Mouse (Mus musculus) hindbrain, embryonic 13.5 days (tissue): ENCODE results near the gene Cfap52. TPM values are rescaled to one million over a fixed set of nuclear protein-coding genes. Genes with fewer than 3 reads are reported as not detected.

ENCODE experiments used
- ATAC-seq: fragments of 200-750 bp; cut with Nextera tagmentation; 2 replicates; pipeline ENCODE4 v1.8.0; 2017; ENCODE audit warnings: moderate TSS enrichment; ENCODE audit not compliant: low FRiP score
- H3K27ac ChIP-seq: fragments of 300-500 bp; sonication (generic); 2 replicates; pipeline ENCODE4 v1.5.1; 2015; ENCODE audit warnings: inconsistent platforms, mild to moderate bottlenecking, moderate library complexity
- H3K27me3 ChIP-seq: fragments of 300-500 bp; sonication (generic); 2 replicates; pipeline ENCODE4 v1.6.1; 2015; ENCODE audit warnings: mild to moderate bottlenecking, inconsistent platforms
- H3K36me3 ChIP-seq: fragments of 300-500 bp; sonication (generic); 2 replicates; pipeline ENCODE4 v1.6.1; 2015; ENCODE audit warnings: mild to moderate bottlenecking, inconsistent platforms
- H3K4me1 ChIP-seq: fragments of 300-500 bp; sonication (generic); replicated peaks from 2 replicates; pipeline ENCODE4 v1.6.1; 2015; ENCODE audit warnings: inconsistent platforms
- H3K4me2 ChIP-seq: fragments of 300-500 bp; sonication (generic); 2 replicates; pipeline ENCODE4 v1.6.1; 2015; ENCODE audit warnings: inconsistent platforms, mild to moderate bottlenecking, moderate library complexity
- H3K4me3 ChIP-seq: fragments of 300-500 bp; sonication (generic); 2 replicates; pipeline ENCODE4 v1.5.1; 2015; ENCODE audit warnings: mild to moderate bottlenecking, inconsistent platforms
- H3K9ac ChIP-seq: fragments of 300-500 bp; sonication (generic); 2 replicates; pipeline ENCODE4 v1.6.1; 2015; ENCODE audit warnings: mild to moderate bottlenecking, inconsistent platforms
- H3K9me3 ChIP-seq: fragments of 300-500 bp; sonication (generic); 2 replicates; pipeline ENCODE4 v1.6.1; 2016; ENCODE audit warnings: inconsistent platforms
- WGBS: fragments of 180-500 bp; shearing (Covaris S2); methylation state at CpG from one replicate; pipeline ENCODE4 v1.1.7; 2015; 5-methylcytosine and 5-hydroxymethylcytosine counted together
- polyA plus RNA-seq: library from polyadenylated mRNA; unstranded; fragments of >200 nt; fragmentation: Nextera tagmentation; extraction: Ambion mirVana; gene quantifications from 2 replicates; pipeline ENCODE4 v1.2.1, GENCODE M21; 2015

Cfap52 gene
- polyA plus RNA-seq, 1 experiment from 2014 or later: 6.7 TPM

DNA sequence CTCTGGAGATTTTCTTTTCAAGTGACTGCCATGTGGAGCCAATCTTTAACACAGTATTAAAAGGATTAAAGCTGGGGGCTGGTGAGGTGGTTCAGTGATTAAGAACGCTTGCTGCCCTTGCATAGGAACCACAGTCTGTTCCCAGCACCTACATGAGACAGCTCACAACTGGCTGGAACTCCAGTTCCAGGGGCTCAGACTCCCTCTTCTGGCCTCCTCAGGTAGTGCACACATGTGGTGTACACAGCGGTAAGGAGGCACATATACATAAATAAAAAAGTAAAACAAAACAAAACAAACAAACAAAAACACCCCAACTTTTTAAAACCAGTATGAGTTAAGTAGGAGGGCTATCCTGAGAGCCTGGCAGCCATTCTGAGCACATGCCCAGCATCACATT is 79.5 kb downstream of the Cfap52 start:
- no peaks in the 10 kb centered on the region for H3K27me3 ChIP-seq
- H3K9me3 ChIP-seq: no peaks in the 10 kb centered on the region
- ATAC-seq: no peak
- H3K4me2 ChIP-seq: no peak overlapping the region
- no peaks in the 10 kb centered on the region for H3K4me1 ChIP-seq
- 96% methylated on average over 2 of the region's 2 CpGs for WGBS
- no peak overlapping the region for H3K27ac ChIP-seq
- no peak overlapping the region for H3K9ac ChIP-seq
- no peak overlapping the region for H3K4me3 ChIP-seq
- H3K36me3 ChIP-seq: no peaks in the 10 kb centered on the region

Other genes starting within 250 kb of the Cfap52 start
- not detected in 2 replicates for gene Glp2r, start 194.5 kb downstream of the Cfap52 start, polyA plus RNA-seq
- gene Gsg1l2, start 191.0 kb downstream of the Cfap52 start, polyA plus RNA-seq: not detected in 2 replicates
- gene Dhrs7c, start 167.5 kb downstream of the Cfap52 start, polyA plus RNA-seq: not detected in 2 replicates
- gene Usp43, start 43.5 kb downstream of the Cfap52 start, polyA plus RNA-seq: 0.38 and 0.53 TPM in 2 replicates
- gene Stx8, start 542 bp upstream of the Cfap52 start, polyA plus RNA-seq: 71.5 and 74.1 TPM in 2 replicates